Mouse (Mus musculus): ENCODE data around the gene Stum.

GRCm38 (mm10) chr1:180390321-180390731, 93.0 kb downstream of the Stum start:
- TF ChIP-seq TAL1 (IDR thresholded peaks at IDR 0.05; ENCODE audit: low read length) (no peak), GATA1 (IDR thresholded peaks at IDR 0.05; ENCODE audit: low read length) (no peak)
